Mouse (Mus musculus): ENCODE results near the gene Fam69a. TPM values are rescaled to one million over a fixed set of nuclear protein-coding genes. Genes with fewer than 3 reads are reported as not detected.

The Fam69a gene
- total and polyA plus RNA-seq, 2 experiments from 2014 or later = 28.8 to 79.5 TPM

DNA sequence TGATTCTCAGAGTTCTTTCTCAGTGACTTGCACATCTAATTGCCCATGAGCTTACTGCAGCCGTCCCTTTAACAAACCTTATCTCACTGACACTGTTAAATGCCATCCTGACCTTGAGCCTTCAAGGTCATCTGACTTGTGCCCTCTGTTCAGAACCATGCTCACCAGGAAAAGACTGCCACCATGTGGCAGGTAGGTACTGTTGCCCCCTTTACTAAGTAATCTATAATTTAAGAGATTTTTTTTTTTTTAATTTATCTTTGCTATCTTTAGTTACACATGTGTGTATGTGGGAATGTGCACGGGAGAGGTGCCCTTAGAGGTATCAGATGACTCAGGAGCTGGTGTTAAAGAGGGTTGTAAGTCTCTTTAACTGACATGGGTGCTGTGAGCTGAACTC is 18.2 kb upstream of the Fam69a start:
- Histone ChIP-seq H3K9ac (replicated peaks; ENCODE audit: low read length) (no peak overlapping the region), H3K27me3 (ENCODE audit: insufficient read depth, low read length) (no peaks in the 10 kb centered on the region), H3K4me1 (ENCODE audit: insufficient read depth, low read length) (no peaks in the 10 kb centered on the region), H3K36me3 (ENCODE audit: insufficient read depth, low read length) (no peaks in the 10 kb centered on the region), H3K4me3 (ENCODE audit: low read length) (no peak overlapping the region), H3K4me2 (ENCODE audit: low read depth, low read length) (no peak overlapping the region), H3K27ac (no peak overlapping the region), H3K9me3 (ENCODE audit: low read length) (no peaks in the 10 kb centered on the region)
- ATAC-seq = no peak
- WGBS = 70% methylated on average over 2 of the region's 2 CpGs
- no peak for DNase-seq (ENCODE audit: low spot score)
- peak; percentile 46 for TF ChIP-seq CTCF (IDR thresholded peaks at IDR 0.05; ENCODE audit: low read depth)

- TF ChIP-seq CTCF (IDR thresholded peaks at IDR 0.05; ENCODE audit: low read depth) = no peak
- no peak overlapping the region for H3K27ac ChIP-seq
- H3K9me3 ChIP-seq (ENCODE audit: low read length) = no peaks in the 10 kb centered on the region
- H3K36me3 ChIP-seq (ENCODE audit: insufficient read depth, low read length) = no peaks in the 10 kb centered on the region
- DNase-seq (ENCODE audit: low spot score) = no peak
- H3K27me3 ChIP-seq (ENCODE audit: insufficient read depth, low read length) = no peaks in the 10 kb centered on the region
- 56% methylated on average over 5 of the region's 5 CpGs for WGBS
- no peak for ATAC-seq
- no peak overlapping the region for H3K9ac ChIP-seq (replicated peaks; ENCODE audit: low read length)
- no peaks in the 10 kb centered on the region for H3K4me1 ChIP-seq (ENCODE audit: insufficient read depth, low read length)
- no peak overlapping the region for H3K4me2 ChIP-seq (ENCODE audit: low read depth, low read length)
- H3K4me3 ChIP-seq (ENCODE audit: low read length) = no peak overlapping the region
Measured at GRCm38 (mm10) chr5:108002734-108003133, 15.8 kb upstream of the Fam69a start.

DNA sequence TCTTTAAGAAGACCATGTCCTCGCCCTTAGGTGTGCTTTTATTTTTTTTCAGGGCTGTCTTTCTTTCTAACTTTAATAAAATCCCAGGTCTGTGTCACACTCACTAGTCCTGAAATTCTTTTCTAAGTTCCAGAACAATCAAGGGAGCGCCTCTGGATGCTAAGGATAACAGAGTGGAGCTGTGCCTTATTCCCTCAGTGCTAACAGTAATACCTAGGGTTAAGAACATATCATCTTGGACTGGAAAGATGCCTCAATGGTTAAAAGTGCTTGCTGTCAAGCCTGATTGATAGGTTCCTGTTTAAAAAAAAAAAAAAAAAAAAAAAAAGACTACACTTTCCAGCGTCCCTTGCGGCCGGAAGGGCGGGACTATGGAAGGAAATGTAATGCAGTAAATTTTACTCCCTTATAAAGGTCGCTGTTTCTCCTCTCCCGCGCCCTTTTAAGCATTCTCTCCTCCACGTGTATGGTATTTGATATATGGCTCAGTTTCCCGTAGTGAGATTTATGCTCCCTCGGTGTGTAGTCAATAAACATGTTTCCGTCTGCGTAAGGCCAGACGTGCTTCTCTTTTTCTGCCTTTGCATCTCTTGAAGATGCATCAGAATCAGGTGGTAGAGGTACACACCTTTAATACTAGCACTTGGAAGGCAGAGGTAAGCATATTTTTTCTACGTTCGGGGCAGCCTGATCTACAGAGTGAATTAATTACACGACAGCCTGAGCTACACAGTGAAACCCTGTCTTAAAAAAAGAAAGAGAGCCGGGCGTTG is 14.1 kb upstream of the Fam69a start:
- Histone ChIP-seq H3K9ac (replicated peaks; ENCODE audit: low read length) (peak overlapping the region; percentile 52), H3K4me2 (ENCODE audit: low read depth, low read length) (peak overlapping the region; percentile 56), H3K4me1 (ENCODE audit: insufficient read depth, low read length) (no peaks in the 10 kb centered on the region), H3K27me3 (ENCODE audit: insufficient read depth, low read length) (no peaks in the 10 kb centered on the region), H3K9me3 (ENCODE audit: low read length) (no peaks in the 10 kb centered on the region), H3K27ac (peak overlapping the region; percentile 71), H3K36me3 (ENCODE audit: insufficient read depth, low read length) (no peaks in the 10 kb centered on the region), H3K4me3 (ENCODE audit: low read length) (peak overlapping the region; percentile 58)
- WGBS = 19% methylated on average over 20 of the region's 20 CpGs
- ATAC-seq = peak; percentile 81
- TF ChIP-seq CTCF (IDR thresholded peaks at IDR 0.05; ENCODE audit: low read depth) = peak; percentile 10; the same call in 1 of the 2 replicates
- DNase-seq (ENCODE audit: low spot score) = peak; percentile 79

DNA sequence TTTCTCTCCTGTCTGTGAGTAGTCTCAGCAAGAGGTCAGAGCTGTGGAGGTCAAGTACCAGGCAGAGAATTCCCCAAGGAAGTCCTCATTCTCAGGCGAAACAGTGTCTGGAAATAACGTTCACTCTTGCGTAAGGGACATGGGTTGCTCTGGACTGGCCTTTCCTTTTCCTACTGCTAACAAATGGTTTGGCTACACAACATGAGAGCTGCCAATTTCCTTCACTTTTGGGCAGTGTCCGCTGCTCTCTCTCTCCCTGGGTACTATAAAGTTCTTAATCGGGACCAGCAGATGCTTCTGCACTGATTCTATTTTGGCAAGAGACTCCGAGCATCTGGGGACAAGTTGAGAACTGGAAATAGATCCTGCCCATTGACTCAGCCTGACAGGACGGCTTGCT is 10.8 kb upstream of the Fam69a start:
- Histone ChIP-seq H3K27ac (no peak overlapping the region), H3K27me3 (ENCODE audit: insufficient read depth, low read length) (no peaks in the 10 kb centered on the region), H3K36me3 (ENCODE audit: insufficient read depth, low read length) (no peaks in the 10 kb centered on the region), H3K4me3 (ENCODE audit: low read length) (no peak overlapping the region), H3K9ac (replicated peaks; ENCODE audit: low read length) (no peak overlapping the region), H3K9me3 (ENCODE audit: low read length) (no peaks in the 10 kb centered on the region), H3K4me1 (ENCODE audit: insufficient read depth, low read length) (no peaks in the 10 kb centered on the region), H3K4me2 (ENCODE audit: low read depth, low read length) (no peak overlapping the region)
- ATAC-seq (no peak), DNase-seq (ENCODE audit: low spot score) (peak; percentile 10)
- WGBS = 53% methylated on average over 7 of the region's 7 CpGs
- TF ChIP-seq CTCF (IDR thresholded peaks at IDR 0.05; ENCODE audit: low read depth) = no peak

DNA sequence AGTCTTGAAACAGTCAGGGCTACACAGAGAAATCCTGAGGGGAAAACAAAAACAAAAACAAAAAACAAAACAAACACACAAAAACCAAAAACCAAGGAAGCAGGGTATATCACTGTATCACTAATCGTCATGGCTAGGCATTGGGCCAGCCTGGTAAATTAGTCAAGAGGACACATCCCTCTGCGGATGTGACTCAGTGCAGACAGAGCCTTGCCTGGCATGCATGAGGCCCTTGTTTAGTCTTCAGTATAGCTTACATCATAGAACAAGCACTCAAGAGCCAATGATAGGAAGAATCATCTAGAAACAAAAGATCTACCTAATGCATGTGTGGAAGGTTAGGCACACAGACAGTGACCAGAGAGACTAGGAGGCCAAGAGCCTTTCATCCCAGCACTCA is 9.1 kb upstream of the Fam69a start:
- 91% methylated on average over 2 of the region's 2 CpGs for WGBS
- no peak for ATAC-seq
- Histone ChIP-seq H3K4me3 (ENCODE audit: low read length) (no peak overlapping the region), H3K27ac (no peak overlapping the region), H3K27me3 (ENCODE audit: insufficient read depth, low read length) (no peaks in the 10 kb centered on the region), H3K4me1 (ENCODE audit: insufficient read depth, low read length) (no peaks in the 10 kb centered on the region), H3K9ac (replicated peaks; ENCODE audit: low read length) (no peak overlapping the region), H3K9me3 (ENCODE audit: low read length) (no peaks in the 10 kb centered on the region), H3K36me3 (ENCODE audit: insufficient read depth, low read length) (no peaks in the 10 kb centered on the region), H3K4me2 (ENCODE audit: low read depth, low read length) (no peak overlapping the region)
- DNase-seq (ENCODE audit: low spot score) = no peak
- TF ChIP-seq CTCF (IDR thresholded peaks at IDR 0.05; ENCODE audit: low read depth) = no peak

- Histone ChIP-seq H3K4me3 (ENCODE audit: low read length) (peak overlapping the region; percentile 90), H3K4me2 (ENCODE audit: low read depth, low read length) (peak overlapping the region; percentile 73), H3K9ac (replicated peaks; ENCODE audit: low read length) (peak overlapping the region; percentile 91; the same call in 1 of the 2 replicates), H3K27ac (no peak overlapping the region; the same call in none of the 2 replicates), H3K27me3 (ENCODE audit: insufficient read depth, low read length) (no peaks in the 10 kb centered on the region), H3K4me1 (ENCODE audit: insufficient read depth, low read length) (no peaks in the 10 kb centered on the region), H3K9me3 (ENCODE audit: low read length) (no peaks in the 10 kb centered on the region), H3K36me3 (ENCODE audit: insufficient read depth, low read length) (no peaks in the 10 kb centered on the region)
- ATAC-seq (no peak), DNase-seq (ENCODE audit: low spot score) (no peak)
- WGBS = 18% methylated on average over 5 of the region's 5 CpGs
- no peak for TF ChIP-seq CTCF (IDR thresholded peaks at IDR 0.05; ENCODE audit: low read depth)
Measured at GRCm38 (mm10) chr5:107987835-107988251, 958 bp upstream of the Fam69a start.

All from hindbrain, postnatal 0 days (tissue).